Mouse (Mus musculus) CH12.LX (cell line): Measurements from ENCODE around the gene Arpc3. TPM values are rescaled to one million over a fixed set of nuclear protein-coding genes. Genes with fewer than 3 reads are reported as not detected.

Source experiments
- DNase-seq: peaks from one replicate; pipeline ENCODE4 v3.0.0-alpha.2; 2013; ENCODE audit errors: extremely low read depth
- H3K27ac ChIP-seq: 2 replicates; pipeline ENCODE4 v1.5.1; 2012; ENCODE audit warnings: low read depth, mild to moderate bottlenecking, control low read depth, moderate library complexity; ENCODE audit not compliant: insufficient read depth
- H3K27me3 ChIP-seq: replicated peaks from 2 replicates; pipeline ENCODE3; 2012; ENCODE audit warnings: inconsistent platforms
- H3K36me3 ChIP-seq, 2 experiments: replicated peaks in 1 of 2; 2 replicates each; pipeline versions ENCODE3 to v1.6.1; 2012; ENCODE audit warnings: inconsistent platforms in 1 of 2, low read length in 1 of 2, mild to moderate bottlenecking in 1 of 2, mixed read lengths in 1 of 2, moderate library complexity in 1 of 2; ENCODE audit not compliant: control insufficient read depth in 1 of 2, insufficient read depth in 1 of 2
- H3K4me1 ChIP-seq, 2 experiments: 2 replicates each; pipeline ENCODE4 v1.6.1; 2012; ENCODE audit warnings: inconsistent platforms in 1 of 2, moderate library complexity in 1 of 2; ENCODE audit not compliant: insufficient read depth in 2 of 2, control insufficient read depth in 1 of 2
- H3K4me2 ChIP-seq: 2 replicates; pipeline ENCODE4 v1.6.1; 2012; ENCODE audit warnings: low read depth, mild to moderate bottlenecking, control low read depth; ENCODE audit not compliant: poor library complexity, insufficient read depth, severe bottlenecking
- H3K4me3 ChIP-seq, 3 experiments: fragments of 150-350 bp in 1 of 3; sonication (generic) in 1 of 3; replicated peaks in 1 of 3; 2 replicates each; pipeline versions ENCODE3 to v1.5.1; 2011 to 2012; ENCODE audit warnings: low read depth in 2 of 3, low read length in 2 of 3, mild to moderate bottlenecking in 2 of 3, moderate library complexity in 2 of 3, control low read depth in 1 of 3, improper control_type of control experiment in 1 of 3, inconsistent platforms in 1 of 3, mixed read lengths in 1 of 3; ENCODE audit not compliant: poor library complexity in 1 of 3
- H3K79me2 ChIP-seq: replicated peaks from 2 replicates; pipeline ENCODE4 v1.6.1; 2012; ENCODE audit warnings: mild to moderate bottlenecking, moderate library complexity; ENCODE audit not compliant: control insufficient read depth, poor library complexity, insufficient read depth, severe bottlenecking; ENCODE audit errors: extremely low read depth
- H3K9ac ChIP-seq: 2 replicates; pipeline ENCODE4 v1.6.1; 2012; ENCODE audit warnings: low read depth, mild to moderate bottlenecking, control low read depth, moderate library complexity; ENCODE audit not compliant: insufficient read depth
- H3K9me3 ChIP-seq: replicated peaks from 2 replicates; pipeline ENCODE3; 2012; ENCODE audit warnings: low read length, inconsistent platforms, mixed read lengths
- CTCF ChIP-seq, 2 experiments: IDR thresholded peaks in 1 of 2; conservative IDR thresholded peaks in 1 of 2; 2 replicates each; pipeline ENCODE4 v1.5.1; 2011 to 2012; ENCODE audit warnings: low read depth in 2 of 2, low read length in 2 of 2, improper control_type of control experiment in 1 of 2, inconsistent platforms in 1 of 2, mild to moderate bottlenecking in 1 of 2, moderate library complexity in 1 of 2
- EP300 ChIP-seq: IDR thresholded peaks from 2 replicates; pipeline ENCODE4 v1.6.1; 2011; ENCODE audit warnings: low read length, improper control_type of control experiment
- JUND ChIP-seq: conservative IDR thresholded peaks from 2 replicates; pipeline ENCODE4 v1.6.1; 2011; ENCODE audit warnings: low read depth, low read length, improper control_type of control experiment
- MAZ ChIP-seq: IDR thresholded peaks from 2 replicates; pipeline ENCODE4 v1.6.1; 2012; ENCODE audit warnings: low read depth, mild to moderate bottlenecking, inconsistent platforms, low read length, improper control_type of control experiment, moderate library complexity
- MEF2A ChIP-seq: IDR thresholded peaks from 2 replicates; pipeline ENCODE4 v1.6.1; 2014; ENCODE audit warnings: low read depth, mild to moderate bottlenecking, inconsistent platforms, low read length, improper control_type of control experiment, borderline replicate concordance
- PAX5 ChIP-seq: IDR thresholded peaks from 2 replicates; pipeline ENCODE4 v1.6.1; 2012; ENCODE audit warnings: low read length, inconsistent platforms, mixed read lengths
- RAD21 ChIP-seq: IDR thresholded peaks from 2 replicates; pipeline ENCODE4 v1.6.1; 2011; ENCODE audit warnings: low read depth, mild to moderate bottlenecking, low read length, improper control_type of control experiment, moderate library complexity
- SIN3A ChIP-seq: IDR thresholded peaks from 2 replicates; pipeline ENCODE4 v1.6.1; 2012; ENCODE audit warnings: low read length, improper control_type of control experiment, inconsistent platforms
- SMC3 ChIP-seq: IDR thresholded peaks from 2 replicates; pipeline ENCODE4 v1.6.1; 2011; ENCODE audit warnings: low read depth, low read length, improper control_type of control experiment
- USF1 ChIP-seq: IDR thresholded peaks from 2 replicates; pipeline ENCODE4 v1.6.1; 2014; ENCODE audit warnings: low read depth, mild to moderate bottlenecking, inconsistent platforms, low read length, improper control_type of control experiment
- USF2 ChIP-seq: conservative IDR thresholded peaks from 2 replicates; pipeline ENCODE4 v1.6.1; 2011; ENCODE audit warnings: low read depth, low read length, improper control_type of control experiment
- ZC3H11A ChIP-seq: IDR thresholded peaks from 2 replicates; pipeline ENCODE4 v1.6.1; 2012; ENCODE audit warnings: low read depth, mild to moderate bottlenecking, inconsistent platforms, low read length, improper control_type of control experiment
- ZKSCAN1 ChIP-seq: IDR thresholded peaks from 2 replicates; pipeline ENCODE4 v1.6.1; 2012; ENCODE audit warnings: low read depth, inconsistent platforms, low read length, improper control_type of control experiment, borderline replicate concordance
- ZMIZ1 ChIP-seq: IDR thresholded peaks from 2 replicates; pipeline ENCODE4 v1.6.1; 2012; ENCODE audit warnings: low read depth, mild to moderate bottlenecking, inconsistent platforms, low read length, improper control_type of control experiment
- dilution Hi-C: fragments of 300-500 bp; cut with MboI; formaldehyde crosslinking; loops from 2 replicates; pipeline ENCODE4 v1.14.3; 2020; ENCODE audit warnings: low sequenced_read_pairs; ENCODE audit not compliant: extremely low pct_unique_long_range_greater_than_20kb, extremely low pct_ligation_motif_present
- in situ Hi-C: fragments of 300-500 bp; cut with MboI; formaldehyde crosslinking; loops from 3 replicates; pipeline ENCODE4 v1.14.3; 2019; ENCODE audit warnings: low sequenced_read_pairs, low pct_ligation_motif_present, low pct_unique_long_range_greater_than_20kb, mixed read lengths
- polyA plus RNA-seq: library from polyadenylated mRNA; unstranded; fragments of >175 nt; gene quantifications from 2 replicates; pipeline ENCODE4 v1.2.1, GENCODE M21; 2012; ENCODE audit warnings: low read depth; ENCODE audit not compliant: insufficient read length
- total RNA-seq, 2 experiments: library from RNA; depleted of rRNA; stranded (reverse); fragments of 300-350 nt in 1 of 2; fragments of >200 nt in 1 of 2; gene quantifications; 2 replicates each; pipeline ENCODE4 v1.2.3; 2012 to 2014

The Arpc3 gene
- total and polyA plus RNA-seq, 3 experiments, result 256 to 543 (median 297) TPM

DNA sequence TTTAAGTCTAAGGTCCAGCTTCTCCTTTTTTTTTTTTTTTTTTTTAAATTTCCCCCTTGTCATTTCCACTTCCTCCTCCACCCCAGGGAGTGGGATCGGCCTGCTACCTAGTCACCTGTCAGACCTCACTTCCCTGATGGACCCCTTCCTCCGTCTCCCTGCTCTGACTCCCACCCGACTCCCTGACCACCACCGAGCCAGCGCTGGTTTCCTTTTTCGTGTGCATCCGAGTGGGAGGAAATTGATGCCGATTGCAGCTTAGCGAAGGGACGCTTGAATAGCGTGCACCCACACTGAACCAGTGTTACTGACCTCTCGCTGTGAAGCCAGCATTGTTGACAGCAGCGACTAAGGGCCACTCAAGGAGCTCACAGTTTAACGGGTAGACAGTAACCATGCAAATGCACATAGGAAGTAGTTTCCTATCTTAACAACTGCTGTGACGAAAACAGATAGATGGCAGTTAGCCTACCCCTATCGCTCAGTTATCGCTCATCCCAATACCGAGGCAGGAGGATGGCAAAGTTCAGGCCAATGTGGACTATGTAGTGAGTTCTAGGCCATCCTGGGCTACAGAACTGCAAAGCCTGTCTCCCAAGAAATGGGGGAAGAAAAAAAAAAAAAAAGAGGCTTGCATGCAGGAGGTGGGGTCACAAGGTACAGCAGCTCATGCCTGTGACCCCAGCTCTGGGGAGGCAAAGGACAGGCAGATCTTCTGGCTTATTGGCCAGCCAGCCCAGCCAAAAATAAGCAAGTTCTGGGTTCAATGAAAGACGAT, 738 bp downstream of the Arpc3 start:
- 0 out of 2 replicates have a peak, but pooled peaks have one; percentile 2 for TF ChIP-seq SIN3A
- TF ChIP-seq EP300, result no peak
- DNase-seq, result peak; percentile 15
- in situ Hi-C loops, result no loop called here

DNA sequence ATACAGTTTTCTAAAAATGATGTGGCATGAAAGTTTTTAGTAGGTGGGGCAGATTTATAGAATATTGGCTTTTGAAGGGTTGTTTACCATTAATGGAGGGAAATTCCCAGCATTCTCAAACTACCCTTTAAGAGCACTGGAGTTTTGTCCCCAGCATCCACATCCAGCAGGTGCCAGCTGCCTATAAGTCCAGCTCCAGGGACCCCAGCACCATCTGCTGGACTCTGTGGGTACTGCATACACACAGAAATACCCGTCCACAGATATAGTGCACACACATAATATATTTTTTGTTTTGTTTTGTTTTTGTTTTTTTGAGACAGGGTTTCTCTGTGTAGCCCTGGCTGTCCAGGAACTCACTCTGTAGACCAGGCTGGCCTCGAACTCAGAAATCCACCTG, 2.2 kb downstream of the Arpc3 start:
- Histone ChIP-seq H3K4me3 (no peak overlapping the region), H3K27me3 (no peaks in the 10 kb centered on the region), H3K36me3 (peaks cover 25 to 39% of the 10 kb centered on the region in 2 experiments), H3K4me2 (no peak overlapping the region), H3K9me3 (no peaks in the 10 kb centered on the region), H3K27ac (no peak overlapping the region), H3K79me2 (peaks cover 46% of the 10 kb centered on the region), H3K4me1 (peaks cover 2 to 40% of the 10 kb centered on the region in 2 experiments; a peak in 3 of 4 replicates), H3K9ac (no peak overlapping the region)
- peak; percentile 73 for DNase-seq
- dilution Hi-C loops, result no loop called here
- TF ChIP-seq PAX5, result no peak
- no peak for TF ChIP-seq ZMIZ1
- TF ChIP-seq USF1, result no peak
- TF ChIP-seq RAD21, result peak; percentile 67
- no peak for TF ChIP-seq MEF2A
- peak; percentile 69 to 78 for TF ChIP-seq CTCF (conservative IDR thresholded peaks at IDR 0.05 in 1 of 2, IDR thresholded peaks at IDR 0.05 in 1 of 2; ENCODE audit: low read depth in 2 of 2, low read length in 2 of 2)
- TF ChIP-seq SMC3, result peak; percentile 54
- in situ Hi-C loops, result no loop called here

More for the DNA sequence above, 738 bp downstream of the Arpc3 start:
- Histone ChIP-seq H3K36me3 (peaks cover 18 to 25% of the 10 kb centered on the region in 2 experiments), H3K4me2 (peak overlapping the region; percentile 88), H3K27me3 (no peaks in the 10 kb centered on the region), H3K79me2 (peaks cover 38% of the 10 kb centered on the region), H3K4me3 (peak overlapping the region; percentile 75 to 91 (median 91)), H3K4me1 (peaks cover 2 to 31% of the 10 kb centered on the region in 2 experiments; a peak in 3 of 4 replicates), H3K9me3 (no peaks in the 10 kb centered on the region), H3K9ac (peak overlapping the region; percentile 87), H3K27ac (peak overlapping the region; percentile 2; the same call in 1 of the 2 replicates)
- dilution Hi-C loops, result no loop called here

DNA sequence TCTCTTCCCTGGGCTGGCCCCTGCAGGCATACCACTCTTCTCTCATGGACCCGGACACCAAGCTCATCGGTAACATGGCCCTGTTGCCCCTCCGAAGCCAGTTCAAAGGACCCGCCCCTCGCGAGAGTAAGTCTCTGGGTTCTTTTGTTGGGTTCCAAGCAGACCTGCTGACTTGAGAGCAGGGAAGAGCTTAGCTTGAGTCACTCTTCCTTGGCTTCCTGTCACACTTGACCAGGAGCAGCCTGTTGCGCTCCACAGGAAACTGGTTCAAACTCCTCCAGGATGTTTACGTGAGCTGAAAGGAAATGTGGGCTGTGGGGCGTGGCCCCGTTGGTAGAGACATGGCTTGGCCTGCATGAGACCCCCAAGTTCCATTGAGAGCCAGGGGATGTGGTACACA, 5.1 kb downstream of the Arpc3 start:
- peaks cover 2 to 48% of the 10 kb centered on the region in 2 experiments; a peak in 3 of 4 replicates for H3K4me1 ChIP-seq
- DNase-seq, result no peak
- H3K79me2 ChIP-seq, result peaks cover 49% of the 10 kb centered on the region
- H3K4me2 ChIP-seq, result no peak overlapping the region
- no peaks in the 10 kb centered on the region for H3K27me3 ChIP-seq
- no peak overlapping the region for H3K9ac ChIP-seq
- no peak overlapping the region for H3K27ac ChIP-seq
- in situ Hi-C loops, result no loop called here
- no peak for TF ChIP-seq ZKSCAN1
- TF ChIP-seq MAZ, result no peak
- TF ChIP-seq ZC3H11A, result no peak
- no peak for TF ChIP-seq USF2
- TF ChIP-seq PAX5, result no peak
- TF ChIP-seq JUND, result no peak
- TF ChIP-seq SMC3, result no peak
- TF ChIP-seq, all 38 proteins: peak for 0
- dilution Hi-C loops, result no loop called here
- no peak overlapping the region for H3K4me3 ChIP-seq
- H3K36me3 ChIP-seq, result peaks cover 44 to 68% of the 10 kb centered on the region in 2 experiments
- H3K9me3 ChIP-seq, result no peaks in the 10 kb centered on the region
